Mouse (Mus musculus) lung, adult 18-20 months (tissue): ENCODE results near the gene Mapkapk5.
"Not testable (repeated sequence)": the region's sequence is repeated elsewhere in the genome, so short reads cannot be mapped to it uniquely, and the experiment has no call there.

ENCODE experiments used
- DNase-seq, 2 experiments: peaks; one replicate each; pipeline ENCODE4 v3.0.0; 2022; ENCODE audit warnings: mixed read lengths in 2 of 2

Mapkapk5 gene

DNA sequence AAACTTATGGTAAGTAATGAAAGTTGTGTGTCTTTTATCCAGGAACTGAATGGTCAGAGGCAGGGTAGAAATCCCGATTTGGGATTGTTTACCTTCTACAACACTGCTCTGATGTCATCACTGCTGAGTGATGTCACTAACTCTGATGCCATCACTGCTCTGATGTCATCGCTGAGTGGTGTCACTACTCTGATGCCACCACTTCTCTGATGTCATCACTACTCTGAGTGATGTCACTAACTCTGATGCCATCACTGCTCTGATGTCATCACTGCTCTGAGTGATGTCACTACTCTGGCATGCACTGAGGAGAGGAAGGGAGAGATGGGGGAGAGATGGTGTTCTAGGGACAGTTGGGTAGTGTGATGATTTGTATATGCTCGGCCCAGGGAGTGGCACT is 16.7 kb upstream of the Mapkapk5 start:
- no peak for DNase-seq

- no peak for DNase-seq
Measured at GRCm38 (mm10) chr5:121549196-121549595, 3.5 kb upstream of the Mapkapk5 start.

GRCm38 (mm10) chr5:121547084-121547483 is 1.4 kb upstream of the Mapkapk5 start:
- DNase-seq = no peak

DNA sequence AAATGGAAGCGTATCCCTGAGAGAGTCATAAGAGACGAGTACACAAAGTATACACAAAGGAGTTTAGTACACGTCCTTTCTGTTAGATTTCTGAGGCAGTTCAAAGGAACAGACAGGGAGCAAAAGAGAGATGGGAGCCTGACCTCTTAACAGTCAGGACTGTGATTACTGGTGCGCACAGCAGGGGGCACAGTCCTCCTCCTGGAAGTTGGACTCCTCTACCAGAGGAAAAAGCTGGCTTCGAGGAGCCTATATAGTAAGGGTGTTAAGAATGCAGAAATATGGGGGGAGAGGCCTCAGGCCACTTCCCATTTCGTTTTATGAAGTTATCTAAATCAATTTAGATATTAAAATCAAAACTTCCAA is 808 bp upstream of the Mapkapk5 start:
- DNase-seq = peak; percentile 42 to 65

- peak in 1 of 2 experiments; percentile 21 for DNase-seq
Measured at GRCm38 (mm10) chr5:121544910-121545792, 554 bp downstream of the Mapkapk5 start, which contains the start of the genes Adam1a and Gm42878. Adam1a (minus strand) TSS chr5:121545482. Gm42878 (minus strand) TSS chr5:121545482.

GRCm38 (mm10) chr5:121543370-121543769 is 2.3 kb downstream of the Mapkapk5 start:
- DNase-seq = no peak

DNA sequence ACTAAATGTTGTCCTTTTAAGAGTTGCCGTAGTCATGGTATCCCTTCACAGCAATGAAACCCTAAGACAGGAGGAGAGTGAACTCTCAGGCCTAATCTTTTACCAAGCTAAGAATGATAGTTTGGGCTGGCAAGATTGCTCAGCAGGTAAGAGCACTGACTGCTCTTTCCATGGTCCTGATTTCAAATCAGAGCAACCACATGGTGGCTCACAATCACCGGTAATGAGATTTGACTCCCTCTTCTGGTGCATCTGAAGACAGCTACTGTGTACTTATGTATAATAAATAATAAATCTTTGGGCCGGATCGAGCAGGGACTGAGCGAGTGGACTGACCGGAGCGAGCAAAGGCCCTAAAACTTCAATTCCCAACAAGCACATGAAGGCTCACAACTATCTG is 4.5 kb downstream of the Mapkapk5 start:
- DNase-seq = no peak

GRCm38 (mm10) chr5:121540066-121540465 is 5.6 kb downstream of the Mapkapk5 start:
- no peak for DNase-seq

DNA sequence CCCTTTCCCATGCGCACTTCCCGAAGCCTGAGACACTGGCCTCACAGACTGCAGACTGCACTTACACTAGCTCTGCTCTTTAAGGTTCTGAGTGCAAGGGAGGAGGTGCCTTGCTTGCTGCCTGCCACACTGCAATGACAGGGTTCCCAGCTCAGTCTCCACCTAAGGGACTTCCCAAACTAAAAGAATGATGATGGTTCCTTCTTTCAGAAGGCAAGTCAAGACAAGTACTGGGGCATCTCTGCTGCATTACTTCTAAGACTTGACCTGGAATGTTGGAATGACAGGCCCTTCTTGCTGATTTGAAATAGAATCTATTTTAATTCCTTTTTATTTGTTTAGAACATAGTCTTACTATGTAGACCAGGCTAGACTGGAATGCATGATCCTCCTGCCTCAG is 8.1 kb downstream of the Mapkapk5 start:
- DNase-seq = no peak

DNA sequence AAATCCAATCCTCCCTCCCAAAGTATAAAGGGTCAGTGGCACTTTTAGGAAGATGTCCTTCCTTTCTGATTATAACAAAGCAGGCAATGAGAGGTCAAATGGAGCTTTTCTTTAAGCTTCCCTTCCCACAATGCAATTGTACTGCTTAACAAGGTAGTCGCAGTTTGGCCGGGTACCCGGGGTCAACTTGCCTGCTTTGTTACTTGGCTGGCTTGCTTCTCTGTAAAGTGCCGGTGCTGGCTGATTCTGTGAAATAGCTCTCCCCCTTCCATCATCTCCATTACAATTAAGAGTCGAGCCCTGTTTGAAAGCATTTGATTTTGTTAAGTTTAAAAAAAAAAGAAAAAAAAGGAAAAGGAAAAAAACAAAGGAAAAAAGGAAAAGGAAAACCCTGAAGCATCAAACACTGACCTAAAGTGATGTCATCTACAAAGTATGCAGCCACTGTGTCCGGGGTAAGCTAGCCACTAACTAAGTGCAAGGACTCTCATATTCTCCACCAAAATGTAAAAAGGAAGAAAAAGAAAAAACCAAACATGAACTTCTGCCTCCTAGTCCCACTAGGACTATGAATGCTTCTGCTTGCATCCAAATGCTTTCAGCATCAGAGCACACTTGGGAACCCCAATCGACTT is 8.7 kb downstream of the Mapkapk5 start:
- DNase-seq = no peak

- no peak for DNase-seq
Measured at GRCm38 (mm10) chr5:121535116-121535515, 10.6 kb downstream of the Mapkapk5 start.

DNA sequence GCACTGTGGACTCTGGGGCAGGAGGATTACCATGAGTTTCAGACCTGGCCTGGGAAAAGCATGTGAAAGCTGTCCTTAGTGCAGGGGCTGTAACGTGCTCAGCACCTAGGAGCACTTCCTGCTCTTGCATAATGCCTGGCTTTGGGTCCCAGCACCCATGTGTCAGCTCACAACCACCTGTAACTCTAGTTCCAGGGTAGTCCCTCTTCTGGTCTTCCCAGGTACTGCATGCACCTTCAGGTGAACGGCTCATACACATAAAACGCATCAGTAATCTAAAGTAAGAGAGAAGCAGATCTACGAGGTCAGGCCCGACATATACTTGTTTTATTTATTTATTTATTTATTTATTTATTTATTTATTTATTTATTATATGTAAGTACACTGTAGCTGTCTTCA is 11.2 kb downstream of the Mapkapk5 start:
- DNase-seq = no peak

- DNase-seq = peak in 1 of 2 experiments; percentile 9
Measured at GRCm38 (mm10) chr5:121526961-121527360, 18.7 kb downstream of the Mapkapk5 start.

DNA sequence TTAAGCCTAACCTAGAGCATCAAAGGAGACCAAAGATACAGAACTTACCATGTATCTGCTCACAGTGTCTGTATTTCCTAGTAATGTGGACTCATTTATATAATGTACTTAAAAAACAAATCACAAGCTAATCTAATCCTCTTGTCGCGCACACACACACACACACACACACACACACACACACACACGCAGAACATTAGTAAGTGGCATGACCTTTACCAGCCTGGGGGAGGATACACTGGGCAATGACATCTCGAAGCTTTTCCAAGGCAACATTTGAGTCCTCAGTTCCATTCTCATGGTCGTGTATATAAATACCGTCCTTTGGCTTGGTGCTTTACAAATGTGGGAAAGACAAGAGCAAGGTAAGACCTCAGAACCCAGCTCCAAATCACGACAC is 19.2 kb downstream of the Mapkapk5 start:
- no peak for DNase-seq

DNA sequence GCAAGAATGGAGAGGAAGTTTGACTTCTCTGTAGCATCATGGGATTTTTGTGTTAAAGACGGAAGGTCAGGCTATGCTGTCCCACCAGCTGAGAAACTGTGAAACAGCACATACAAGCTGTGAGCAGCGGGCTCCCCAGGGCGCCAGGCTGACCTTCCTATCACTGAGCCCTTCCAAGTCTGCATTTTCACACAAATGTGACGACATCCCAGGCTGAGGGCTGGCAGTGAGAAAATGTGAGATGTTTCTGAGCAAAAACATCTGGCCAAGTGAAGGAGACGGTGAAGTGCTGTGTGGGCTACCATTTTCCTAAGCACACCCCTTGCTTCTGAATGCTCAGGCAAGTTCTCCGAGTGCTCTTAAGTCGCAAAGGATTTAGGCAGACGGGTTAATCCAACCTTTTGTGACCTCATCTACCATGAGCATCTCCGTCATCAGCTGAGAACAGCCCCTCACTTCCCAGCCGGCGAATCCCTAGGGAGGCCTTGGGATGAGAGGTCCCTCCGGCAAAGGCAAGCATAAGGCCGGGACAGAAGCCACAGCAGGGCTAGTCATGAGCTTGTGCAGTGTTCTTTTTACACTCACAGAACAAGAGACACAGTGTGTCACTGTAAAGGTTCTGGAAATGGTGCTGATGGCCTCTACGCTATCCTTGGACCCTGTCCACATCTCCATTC is 19.8 kb downstream of the Mapkapk5 start:
- no peak for DNase-seq

DNA sequence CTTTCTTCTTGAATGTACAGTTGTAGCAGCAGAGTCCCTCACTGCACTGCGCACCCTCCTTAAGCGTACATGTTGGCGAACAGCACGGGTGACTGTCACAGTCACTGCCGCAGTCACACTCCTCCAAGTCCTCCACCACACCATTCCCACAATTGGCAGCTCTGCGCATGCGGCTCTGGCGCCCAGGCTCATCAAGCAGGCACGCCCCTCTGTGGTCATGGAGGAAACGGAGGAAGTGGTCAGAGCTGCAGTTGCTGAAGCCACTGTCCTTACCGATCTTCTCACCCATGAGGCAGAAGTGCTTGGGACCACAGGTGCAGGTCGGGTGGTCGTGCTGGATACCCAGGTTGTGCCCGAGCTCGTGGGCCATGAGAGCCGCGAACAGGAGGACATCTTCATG is 25.9 kb downstream of the Mapkapk5 start:
- DNase-seq = not testable (repeated sequence)

DNA sequence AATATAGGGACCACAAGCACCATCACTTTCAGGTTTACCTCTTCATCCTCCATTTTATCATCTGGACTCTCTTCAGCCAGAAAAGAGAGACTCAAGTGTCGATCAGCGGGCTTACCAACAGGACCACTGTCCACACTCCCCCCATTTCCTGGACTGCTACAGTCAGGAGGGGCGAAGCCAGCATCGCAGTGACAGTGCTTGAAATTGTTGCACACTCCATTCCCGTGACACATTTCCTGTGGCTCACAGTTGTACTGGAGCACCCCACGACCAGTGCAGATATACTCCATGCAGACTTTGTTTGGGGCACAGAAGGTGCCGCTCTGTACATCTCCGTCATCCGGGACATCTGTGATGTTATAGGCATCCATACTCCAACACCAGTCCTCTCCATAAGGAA is 26.7 kb downstream of the Mapkapk5 start:
- no peak for DNase-seq

GRCm38 (mm10) chr5:121510009-121510408 is 35.7 kb downstream of the Mapkapk5 start:
- DNase-seq = no peak

DNA sequence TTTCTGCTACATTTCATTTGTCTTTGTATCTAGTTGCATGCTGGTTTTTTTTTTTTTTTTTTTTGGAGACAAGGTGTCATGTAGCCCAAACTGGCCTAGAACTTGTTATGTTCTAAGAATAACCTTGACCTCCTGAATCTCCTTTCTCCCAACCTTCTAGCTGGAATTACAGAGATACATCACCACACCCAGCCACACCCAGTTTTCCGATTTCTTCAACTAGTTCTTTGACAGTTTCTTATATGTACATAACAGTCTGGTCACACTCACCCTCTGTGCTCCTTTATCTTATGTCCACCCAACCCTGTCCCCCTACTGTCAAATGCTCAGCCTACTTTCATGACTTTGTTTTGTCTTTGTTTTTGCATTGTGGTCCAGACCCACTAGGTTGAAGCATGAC is 38.9 kb downstream of the Mapkapk5 start:
- no peak for DNase-seq

DNA sequence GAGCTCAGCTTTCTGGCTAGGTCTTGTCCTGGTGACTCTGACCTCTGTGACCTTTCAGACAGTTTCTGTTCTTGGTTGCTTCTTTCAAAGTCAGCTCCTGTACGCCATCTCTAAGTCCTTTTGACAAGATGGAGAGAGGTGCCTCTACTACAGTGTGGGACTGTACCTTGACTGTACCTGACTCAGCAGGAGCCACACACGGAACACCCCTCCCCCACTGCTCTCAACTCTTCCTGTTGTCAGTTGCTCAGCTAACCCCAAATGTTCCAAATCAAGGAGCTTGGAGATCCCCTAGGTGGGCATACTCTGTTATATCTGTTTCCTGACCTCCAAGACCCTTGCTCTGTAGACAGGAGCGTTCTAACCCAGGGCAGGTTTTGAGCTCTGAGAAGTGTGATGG is 42.5 kb downstream of the Mapkapk5 start, which contains the start of gene Adam1b:
Gene Adam1b, minus strand, starts transcription at position 205 of the 400 bp plus-strand sequence.
- DNase-seq = no peak

DNA sequence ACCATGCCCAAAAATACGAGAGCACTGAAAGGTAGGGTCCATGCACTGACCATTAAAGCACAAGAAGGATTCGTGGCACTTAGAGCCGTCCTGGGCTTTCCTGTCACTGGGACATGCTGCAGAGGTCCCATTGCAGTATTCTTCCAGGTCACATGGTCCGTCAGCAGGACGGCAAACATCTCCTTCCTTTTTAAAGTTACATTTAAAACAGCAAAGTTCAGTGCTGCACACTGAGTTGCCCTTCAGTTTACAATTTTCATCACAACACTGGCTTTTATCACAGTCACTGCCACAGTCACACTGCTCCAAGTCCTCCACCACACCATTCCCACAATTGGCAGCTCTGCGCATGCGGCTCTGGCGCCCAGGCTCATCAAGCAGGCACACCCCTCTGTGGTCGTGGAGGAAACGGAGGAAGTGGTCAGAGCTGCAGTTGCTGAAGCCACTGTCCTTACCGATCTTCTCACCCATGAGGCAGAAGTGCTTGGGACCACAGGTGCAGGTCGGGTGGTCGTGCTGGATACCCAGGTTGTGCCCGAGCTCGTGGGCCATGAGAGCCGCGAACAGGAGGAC is 44.2 kb downstream of the Mapkapk5 start:
- DNase-seq = peak in 1 of 2 experiments; percentile 12

DNA sequence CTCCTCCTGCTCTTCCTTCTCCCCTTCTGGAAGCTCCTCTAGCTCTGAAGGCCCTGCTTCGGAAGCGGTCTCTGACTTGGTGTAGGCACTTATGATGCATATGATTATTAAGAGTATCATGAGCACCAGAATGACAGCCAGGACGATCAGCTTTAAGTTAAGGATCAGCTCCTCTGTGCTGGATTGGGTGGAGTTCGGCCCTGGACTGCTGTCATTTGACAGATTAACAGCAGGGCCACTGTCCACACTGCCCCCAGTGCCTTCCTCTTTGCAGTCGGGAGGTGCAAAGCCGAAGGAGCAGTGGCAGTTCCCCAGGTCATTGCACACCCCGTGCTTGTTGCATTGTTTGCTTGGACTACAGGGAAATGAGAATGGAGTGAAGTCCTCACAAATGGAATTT is 45.0 kb downstream of the Mapkapk5 start:
- no peak for DNase-seq

DNA sequence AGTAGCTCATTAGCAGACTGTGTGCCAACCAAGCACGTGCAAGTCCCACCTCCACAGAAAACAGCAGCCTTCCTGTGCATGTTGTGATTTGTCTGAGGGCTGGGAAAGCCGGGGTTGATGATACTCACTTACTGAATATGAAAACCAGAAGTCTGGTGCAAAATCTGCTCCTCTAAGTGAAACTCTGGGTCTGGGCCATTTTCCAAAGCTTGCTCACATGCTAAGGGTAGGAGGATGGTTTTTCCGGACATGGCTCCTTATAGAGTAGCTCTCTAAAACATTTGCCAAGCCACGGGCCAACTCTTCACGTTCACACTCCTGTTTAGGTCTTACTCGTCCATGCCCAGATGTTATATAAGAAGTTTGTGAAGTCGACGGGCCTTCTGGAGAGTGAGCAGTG is 52.4 kb downstream of the Mapkapk5 start:
- DNase-seq = no peak
